Mouse (Mus musculus): Measurements from ENCODE around the gene Ccdc83.

The Ccdc83 gene

DNA sequence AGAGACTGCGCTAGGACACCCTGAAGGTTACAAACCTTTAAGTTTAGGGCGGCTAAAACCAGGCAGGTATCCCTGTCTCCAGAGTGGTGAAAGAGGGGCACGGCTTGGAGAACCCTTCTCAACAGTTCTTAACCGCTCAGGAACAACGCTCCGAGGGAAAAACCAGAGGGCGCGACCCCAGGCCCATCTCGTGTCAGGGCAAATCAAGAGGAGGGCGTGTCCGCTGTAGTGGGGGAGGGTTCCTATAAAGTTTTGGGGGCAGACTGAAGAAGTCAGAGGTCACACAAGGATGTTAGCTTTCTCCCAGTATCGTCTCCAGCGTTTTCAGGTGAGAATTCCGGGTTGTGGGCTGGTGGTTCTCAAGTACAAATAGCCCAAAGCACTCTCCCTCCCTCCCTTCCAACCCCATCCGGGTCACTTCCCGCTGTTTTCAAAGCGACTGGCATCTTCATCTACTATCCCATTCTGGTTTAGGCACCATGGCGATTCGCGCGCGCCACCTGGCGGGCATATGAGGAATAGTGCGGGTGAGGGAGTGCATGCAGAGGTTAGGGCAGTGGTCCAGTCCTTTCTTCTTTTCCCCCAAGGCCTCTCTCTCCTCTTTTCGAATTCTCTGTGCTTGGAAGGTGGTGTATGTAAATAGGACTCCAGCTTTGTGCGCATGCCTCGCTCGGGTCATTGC, at the start of gene Ccdc83:
TSS of gene Ccdc83 (minus strand) at position 489 of the 682 bp plus-strand sequence.
- DNase-seq: peak; percentile 88

DNA sequence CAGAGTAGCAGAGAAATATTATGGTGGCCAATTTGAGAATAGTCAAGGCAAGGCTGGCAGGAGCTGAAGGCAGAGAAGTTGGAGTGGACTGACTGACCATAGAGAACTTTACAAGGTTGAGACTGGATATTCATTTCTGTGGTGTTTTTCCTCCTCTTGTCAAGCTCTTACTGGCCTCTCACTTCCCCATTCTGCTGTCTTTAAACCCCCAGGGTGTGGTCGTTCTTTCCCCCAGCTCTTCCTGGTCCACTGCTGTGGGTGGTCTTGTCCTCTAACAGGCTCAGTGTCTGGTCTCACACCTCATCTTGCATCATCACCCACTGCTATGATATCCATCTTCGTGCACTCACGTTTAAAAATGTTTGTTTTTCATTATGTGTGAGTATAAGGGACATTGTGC, 47.8 kb upstream of the Ccdc83 start:
- DNase-seq: no peak

- DNase-seq: peak; percentile 58
These were observed 46.7 kb upstream of the Ccdc83 start for GRCm38 (mm10) chr7:90312151-90312883.

- no peak for DNase-seq
These were observed 42.4 kb upstream of the Ccdc83 start for GRCm38 (mm10) chr7:90308003-90308402.

- peak; percentile 40 for DNase-seq
These were observed 41.4 kb upstream of the Ccdc83 start for GRCm38 (mm10) chr7:90306968-90307367.

DNA sequence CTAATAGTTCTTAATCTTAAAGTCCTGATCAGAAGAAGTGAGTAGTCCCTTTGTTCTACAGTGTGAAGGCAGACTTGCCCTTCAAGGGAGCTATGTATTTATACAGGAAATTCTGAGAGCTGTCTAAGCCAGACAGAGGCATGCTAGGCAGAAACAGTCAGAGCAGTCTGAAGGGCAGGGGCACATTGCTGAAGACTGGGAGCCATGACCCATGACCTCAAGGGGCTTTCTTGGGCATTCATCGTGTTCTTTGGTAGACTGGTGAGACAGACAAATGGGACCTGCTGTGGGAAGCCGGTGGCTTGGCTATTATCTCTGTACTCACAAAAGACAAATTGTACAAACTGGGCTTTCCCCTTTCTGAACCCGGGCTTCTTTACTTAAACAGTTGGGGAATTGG, 40.5 kb upstream of the Ccdc83 start:
- DNase-seq: peak; percentile 10

GRCm38 (mm10) chr7:90302647-90303552, 37.3 kb upstream of the Ccdc83 start:
- DNase-seq: peak; percentile 8

DNA sequence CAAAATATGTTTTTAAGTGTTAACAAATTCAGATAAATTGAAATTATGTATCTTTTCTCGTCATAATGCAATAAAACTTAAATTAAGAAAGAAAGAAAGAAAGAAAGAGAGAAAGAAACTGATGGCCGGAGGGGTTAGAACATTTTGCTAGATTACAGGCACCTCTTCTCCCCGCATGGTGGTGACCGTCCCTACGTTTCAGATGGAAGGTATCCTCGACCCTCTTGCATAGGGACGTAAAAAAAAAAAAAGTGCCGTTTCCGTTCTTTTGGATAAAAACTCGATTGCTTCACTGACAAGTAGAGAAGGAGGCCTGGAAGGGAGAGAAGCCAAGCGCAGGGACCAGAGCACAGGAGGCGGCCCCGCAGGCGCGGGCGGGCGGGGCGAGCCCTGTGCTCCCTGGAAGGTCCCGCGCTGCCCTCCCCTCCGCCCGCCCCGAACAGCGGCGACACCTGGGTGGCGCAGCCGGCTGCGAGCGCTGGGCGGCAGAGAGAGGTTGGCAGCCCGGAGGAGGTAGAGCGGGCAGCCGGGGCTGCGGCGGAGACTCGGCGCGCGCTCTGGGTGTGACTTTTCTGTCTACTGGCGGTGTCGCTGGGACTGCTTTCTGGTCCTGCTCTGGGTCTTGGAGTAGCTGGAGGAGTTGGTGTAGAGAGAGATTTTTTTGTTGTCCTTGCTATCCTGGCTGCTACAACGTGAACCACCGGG, 36.5 kb upstream of the Ccdc83 start, which contains the start of gene Sytl2:
TSS of gene Sytl2 (plus strand) at position 311 of the 705 bp plus-strand sequence.
- peak; percentile 71 for DNase-seq

DNA sequence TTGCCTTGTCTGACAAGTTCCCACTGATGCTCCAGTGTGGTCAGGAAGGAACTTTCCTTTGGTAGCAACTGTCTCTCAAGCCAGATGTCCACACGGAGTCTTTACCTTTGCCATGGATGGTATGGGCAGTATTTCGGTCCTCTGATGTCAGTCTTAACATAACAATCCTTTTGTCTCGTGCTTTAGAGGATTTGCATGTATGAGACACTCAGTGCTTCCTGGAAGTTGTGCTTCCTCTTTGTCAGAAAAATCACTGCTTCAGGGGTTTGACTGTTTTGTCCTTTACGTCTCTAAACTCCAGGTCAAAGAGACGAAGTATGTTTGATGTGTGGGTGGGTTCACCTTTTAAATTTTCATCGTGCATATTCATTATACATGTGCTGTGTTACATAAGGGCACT, 26.3 kb upstream of the Ccdc83 start:
- DNase-seq: no peak

DNA sequence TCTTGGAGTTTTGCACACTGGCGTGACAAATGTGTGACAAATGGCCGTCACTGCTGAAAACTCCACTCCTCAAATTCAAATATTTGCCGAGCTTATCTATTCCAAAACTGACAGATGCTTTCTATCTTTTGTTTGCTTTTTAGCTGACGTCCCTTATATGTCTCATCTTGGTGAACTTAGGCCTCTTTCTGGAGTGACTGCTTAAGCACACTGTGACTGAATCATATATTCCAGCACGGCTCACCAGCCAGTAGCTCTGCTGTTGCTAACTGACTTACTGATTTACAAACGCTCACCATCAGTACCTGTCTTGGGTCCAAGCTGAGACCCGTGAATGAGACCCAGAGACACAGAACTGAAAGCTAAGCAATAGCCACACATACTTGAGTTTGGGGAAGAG, 19.2 kb upstream of the Ccdc83 start:
- no peak for DNase-seq

GRCm38 (mm10) chr7:90282786-90283185, 17.2 kb upstream of the Ccdc83 start:
- DNase-seq: no peak

DNA sequence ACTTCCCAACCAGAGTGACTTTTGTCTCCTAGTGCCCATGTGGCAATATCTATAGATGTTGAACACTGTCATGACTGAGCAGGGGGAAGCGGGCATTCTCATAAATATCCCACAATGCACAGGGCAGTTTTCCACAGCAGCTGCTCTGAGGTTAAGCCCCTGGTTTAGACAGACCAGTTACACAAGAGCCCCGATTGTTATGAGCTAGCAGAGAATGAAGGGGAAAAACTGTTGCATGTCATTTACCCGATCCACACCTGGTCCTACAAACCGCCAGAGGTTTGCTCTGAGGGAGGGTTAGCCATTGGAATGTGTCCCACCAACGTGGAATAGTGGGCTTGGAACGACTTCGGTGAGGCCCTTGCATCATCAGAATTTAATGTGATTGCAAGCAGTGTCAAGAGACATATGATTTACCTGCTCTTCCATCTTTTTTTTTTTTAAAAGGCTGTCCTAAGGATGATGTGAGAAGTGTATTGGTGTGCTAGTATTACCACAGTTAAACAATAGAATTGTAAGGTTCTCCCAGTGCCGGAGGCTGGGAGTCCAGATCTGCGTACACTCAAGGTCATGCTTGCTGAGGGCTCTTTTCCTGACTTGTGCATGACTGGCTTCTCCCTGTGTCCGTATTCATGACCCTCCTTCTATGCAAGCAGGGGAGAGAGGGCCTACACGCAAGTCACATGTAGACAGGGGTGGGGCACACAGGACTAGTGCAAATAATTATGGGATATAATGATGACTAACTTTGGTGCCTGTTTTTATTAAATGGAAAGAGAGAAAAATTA, 16.4 kb upstream of the Ccdc83 start:
- no peak for DNase-seq

DNA sequence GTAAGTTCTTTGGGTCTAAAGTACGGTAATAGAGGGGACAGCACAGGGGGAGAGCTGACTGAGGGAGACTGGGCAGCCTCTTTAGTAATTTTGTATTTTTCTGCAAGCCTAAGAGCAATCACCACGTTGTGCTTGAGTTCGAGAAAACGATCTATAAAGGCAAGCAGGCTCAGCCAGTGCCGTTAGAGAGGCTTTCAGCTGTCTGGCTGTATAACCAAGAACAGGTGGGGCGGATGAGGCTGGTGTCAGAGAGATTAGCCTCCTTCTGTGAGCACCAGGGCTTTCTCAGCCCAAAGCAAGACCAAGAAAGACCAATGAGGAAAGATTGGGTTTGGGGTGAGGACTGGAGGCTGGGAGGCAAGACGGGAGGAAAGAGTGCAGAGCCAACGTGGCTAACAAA, 15.3 kb upstream of the Ccdc83 start:
- no peak for DNase-seq

GRCm38 (mm10) chr7:90280274-90280875, 14.8 kb upstream of the Ccdc83 start:
- peak; percentile 60 for DNase-seq

GRCm38 (mm10) chr7:90279136-90279535, 13.6 kb upstream of the Ccdc83 start:
- DNase-seq: no peak

GRCm38 (mm10) chr7:90277769-90278168, 12.2 kb upstream of the Ccdc83 start:
- peak; percentile 14 for DNase-seq

- DNase-seq: peak; percentile 16
These were observed 11.7 kb upstream of the Ccdc83 start for GRCm38 (mm10) chr7:90277246-90277645.

GRCm38 (mm10) chr7:90274561-90275100, 9.1 kb upstream of the Ccdc83 start:
- no peak for DNase-seq

DNA sequence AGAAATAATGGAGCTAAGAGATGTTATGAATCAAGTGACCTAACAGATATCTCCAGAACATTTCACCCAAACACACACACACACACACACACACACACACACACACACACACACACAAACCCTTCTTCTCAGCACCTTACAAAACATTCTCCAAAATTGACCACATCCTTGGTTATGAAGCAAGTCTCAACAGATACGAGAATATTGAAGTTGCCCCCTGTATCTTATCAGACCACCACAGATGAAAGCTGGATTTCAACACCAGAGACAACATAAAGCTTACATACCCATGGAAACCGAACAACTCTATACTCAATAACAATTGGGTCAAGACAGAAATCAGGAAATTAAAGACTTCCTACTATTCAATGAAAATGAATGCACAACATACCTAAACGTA, 4.6 kb upstream of the Ccdc83 start:
- no peak for DNase-seq

DNA sequence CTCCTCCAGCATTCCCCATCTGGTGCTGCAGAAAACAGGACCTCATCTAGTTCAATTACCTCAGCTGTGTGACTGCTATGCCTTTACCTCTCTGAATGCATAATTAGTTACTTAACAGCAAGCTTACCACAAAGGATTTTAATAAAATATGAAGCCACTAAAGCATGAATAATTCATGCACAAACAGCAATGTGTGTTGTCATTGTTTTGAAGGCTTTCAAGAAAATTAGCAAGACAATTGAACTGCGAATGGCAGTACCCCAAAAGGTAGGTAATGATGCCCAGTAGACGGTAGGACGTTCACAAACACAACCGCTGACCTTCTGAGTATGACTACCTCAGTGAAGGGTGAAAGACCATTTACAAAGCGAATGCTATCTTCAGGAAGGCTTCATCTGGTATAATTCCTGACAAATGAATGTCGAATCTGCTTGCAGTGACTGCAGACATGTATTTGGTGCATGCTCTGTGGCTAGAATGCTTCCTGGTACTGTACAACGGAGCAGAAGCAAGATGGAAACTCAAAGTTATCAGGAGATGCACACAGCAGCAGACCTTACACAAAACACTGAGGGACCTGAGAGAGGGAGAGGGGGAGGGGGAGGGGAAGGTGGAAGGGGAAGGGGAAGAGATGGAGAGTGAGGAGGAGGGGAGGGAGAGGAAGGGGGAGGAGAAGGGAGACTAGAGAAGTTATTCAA, 3.5 kb downstream of the Ccdc83 start:
- no peak for DNase-seq

Measured in lung, postnatal 10 days (tissue).